Mouse (Mus musculus): Measurements from ENCODE around the gene Fibp. TPM values are rescaled to one million over a fixed set of nuclear protein-coding genes. Genes with fewer than 3 reads are reported as not detected.

Fibp gene
- polyA plus RNA-seq (2017; shearing (Covaris generic)): 100 to 1,000 TPM in 2 of 3 experiments, 10 to 100 TPM in 1; 64.2 to 112 (median 105) TPM

GRCm38 (mm10) chr19:5460465-5460911 lies at the start of gene Fibp:
Gene Fibp, plus strand, starts transcription at chr19:5460615.
- ATAC-seq: peak; percentile 60

GRCm38 (mm10) chr19:5410641-5411040 lies 49.8 kb upstream of the Fibp start:
- no peak for ATAC-seq

GRCm38 (mm10) chr19:5411961-5412360 lies 48.5 kb upstream of the Fibp start:
- ATAC-seq: no peak

- no peak for ATAC-seq
These were observed 46.6 kb upstream of the Fibp start for GRCm38 (mm10) chr19:5413840-5414239.

- no peak for ATAC-seq
These were observed 45.9 kb upstream of the Fibp start for GRCm38 (mm10) chr19:5414534-5414957.

- no peak for ATAC-seq
These were observed 41.5 kb upstream of the Fibp start for GRCm38 (mm10) chr19:5418750-5419466.

- ATAC-seq: no peak
These were observed 40.8 kb upstream of the Fibp start for GRCm38 (mm10) chr19:5419630-5420029.

GRCm38 (mm10) chr19:5420579-5420978 lies 39.8 kb upstream of the Fibp start:
- no peak for ATAC-seq

- no peak for ATAC-seq
These were observed 38.6 kb upstream of the Fibp start for GRCm38 (mm10) chr19:5421784-5422183.

- no peak for ATAC-seq
These were observed 38.1 kb upstream of the Fibp start for GRCm38 (mm10) chr19:5422267-5422666.

GRCm38 (mm10) chr19:5422895-5423443 lies 37.4 kb upstream of the Fibp start:
- ATAC-seq: no peak

GRCm38 (mm10) chr19:5423561-5423960 lies 36.9 kb upstream of the Fibp start:
- no peak for ATAC-seq

- ATAC-seq: peak; percentile 48
These were observed 36.2 kb upstream of the Fibp start for GRCm38 (mm10) chr19:5424092-5424781.

GRCm38 (mm10) chr19:5424782-5425741 lies 35.4 kb upstream of the Fibp start, which contains the start of the genes Drap1 and AI837181:
Gene Drap1, minus strand, starts transcription at chr19:5424979.
Gene AI837181, plus strand, starts transcription at chr19:5425144.
- peak; percentile 72 for ATAC-seq

- ATAC-seq: no peak
These were observed 34.4 kb upstream of the Fibp start for GRCm38 (mm10) chr19:5425906-5426565.

GRCm38 (mm10) chr19:5426640-5427290 lies 33.6 kb upstream of the Fibp start:
- ATAC-seq: no peak

GRCm38 (mm10) chr19:5428083-5428482 lies 32.3 kb upstream of the Fibp start:
- ATAC-seq: no peak

- no peak for ATAC-seq
These were observed 31.2 kb upstream of the Fibp start for GRCm38 (mm10) chr19:5429219-5429618.

- ATAC-seq: no peak
These were observed 30.6 kb upstream of the Fibp start for GRCm38 (mm10) chr19:5429806-5430205.

- no peak for ATAC-seq
These were observed 30.0 kb upstream of the Fibp start for GRCm38 (mm10) chr19:5430408-5430807.

- ATAC-seq: no peak
These were observed 28.4 kb upstream of the Fibp start for GRCm38 (mm10) chr19:5431911-5432464.
